Mouse (Mus musculus): ENCODE measurements around the gene Mthfsd. TPM values are rescaled to one million over a fixed set of nuclear protein-coding genes. Genes with fewer than 3 reads are reported as not detected.

The Mthfsd gene
- polyA plus RNA-seq, 1 experiment from 2014 or later, result 13.7 TPM

GRCm38 (mm10) chr8:121092141-121092540, 16.1 kb downstream of the Mthfsd start:
- no peak for TF ChIP-seq EP300 (IDR thresholded peaks at IDR 0.05; ENCODE audit: low read depth)
- TF ChIP-seq CTCF (IDR thresholded peaks at IDR 0.05; ENCODE audit: low read depth), result no peak
- Histone ChIP-seq H3K4me1 (ENCODE audit: insufficient read depth) (no peaks in the 10 kb centered on the region), H3K27ac (ENCODE audit: low read depth) (no peak overlapping the region), H3K9ac (replicated peaks) (no peak overlapping the region), H3K27me3 (ENCODE audit: insufficient read depth, low read length) (peaks cover 67% of the 10 kb centered on the region), H3K4me3 (ENCODE audit: low read depth, low read length) (no peak overlapping the region), H3K4me2 (ENCODE audit: low read depth, low read length) (no peak overlapping the region), H3K36me3 (replicated peaks; ENCODE audit: insufficient read depth, low read length) (no peaks in the 10 kb centered on the region), H3K9me3 (ENCODE audit: low read length) (no peaks in the 10 kb centered on the region)
- WGBS (ENCODE audit: insufficient replicate concordance), result 26% methylated on average over 6 of the region's 6 CpGs
- DNase-seq, result no peak
- ATAC-seq, result peak; percentile 21; the same call in 1 of the 2 replicates

- no peak for DNase-seq
- Histone ChIP-seq H3K27ac (ENCODE audit: low read depth) (no peak overlapping the region), H3K4me1 (ENCODE audit: insufficient read depth) (no peaks in the 10 kb centered on the region), H3K36me3 (replicated peaks; ENCODE audit: insufficient read depth, low read length) (no peaks in the 10 kb centered on the region), H3K27me3 (ENCODE audit: insufficient read depth, low read length) (peaks cover 81% of the 10 kb centered on the region), H3K9me3 (ENCODE audit: low read length) (no peaks in the 10 kb centered on the region), H3K9ac (replicated peaks) (no peak overlapping the region), H3K4me2 (ENCODE audit: low read depth, low read length) (no peak overlapping the region), H3K4me3 (ENCODE audit: low read depth, low read length) (no peak overlapping the region)
- WGBS (ENCODE audit: insufficient replicate concordance), result 7% methylated on average over 1 of the region's 1 CpGs
- ATAC-seq, result no peak
- TF ChIP-seq EP300 (IDR thresholded peaks at IDR 0.05; ENCODE audit: low read depth), result no peak
- peak; percentile 26; the same call in 1 of the 2 replicates for TF ChIP-seq CTCF (IDR thresholded peaks at IDR 0.05; ENCODE audit: low read depth)
Measured at GRCm38 (mm10) chr8:121090716-121091115, 17.5 kb downstream of the Mthfsd start.

GRCm38 (mm10) chr8:121089631-121090380, 18.4 kb downstream of the Mthfsd start:
- WGBS (ENCODE audit: insufficient replicate concordance), result 10% methylated on average over 32 of the region's 32 CpGs
- Histone ChIP-seq H3K27ac (ENCODE audit: low read depth) (peak overlapping the region; percentile 11; the same call in 1 of the 2 replicates), H3K4me2 (ENCODE audit: low read depth, low read length) (peak overlapping the region; percentile 16; the same call in 1 of the 2 replicates), H3K4me3 (ENCODE audit: low read depth, low read length) (no peak overlapping the region), H3K9me3 (ENCODE audit: low read length) (no peaks in the 10 kb centered on the region), H3K4me1 (ENCODE audit: insufficient read depth) (no peaks in the 10 kb centered on the region), H3K9ac (replicated peaks) (no peak overlapping the region), H3K27me3 (ENCODE audit: insufficient read depth, low read length) (peaks cover 91% of the 10 kb centered on the region), H3K36me3 (replicated peaks; ENCODE audit: insufficient read depth, low read length) (no peaks in the 10 kb centered on the region)
- DNase-seq (no peak), ATAC-seq (peak; percentile 17; the same call in 1 of the 2 replicates)
- TF ChIP-seq CTCF (IDR thresholded peaks at IDR 0.05; ENCODE audit: low read depth), result no peak
- TF ChIP-seq EP300 (IDR thresholded peaks at IDR 0.05; ENCODE audit: low read depth), result no peak

GRCm38 (mm10) chr8:121088871-121089630, 19.1 kb downstream of the Mthfsd start:
- Histone ChIP-seq H3K9ac (replicated peaks) (no peak overlapping the region), H3K4me2 (ENCODE audit: low read depth, low read length) (peak overlapping the region; percentile 16), H3K4me3 (ENCODE audit: low read depth, low read length) (no peak overlapping the region), H3K4me1 (ENCODE audit: insufficient read depth) (no peaks in the 10 kb centered on the region), H3K9me3 (ENCODE audit: low read length) (no peaks in the 10 kb centered on the region), H3K27ac (ENCODE audit: low read depth) (peak overlapping the region; percentile 11; the same call in 1 of the 2 replicates), H3K27me3 (ENCODE audit: insufficient read depth, low read length) (peaks cover 93% of the 10 kb centered on the region), H3K36me3 (replicated peaks; ENCODE audit: insufficient read depth, low read length) (no peaks in the 10 kb centered on the region)
- 9% methylated on average over 40 of the region's 40 CpGs for WGBS (ENCODE audit: insufficient replicate concordance)
- no peak for DNase-seq
- TF ChIP-seq EP300 (IDR thresholded peaks at IDR 0.05; ENCODE audit: low read depth) (no peak), CTCF (IDR thresholded peaks at IDR 0.05; ENCODE audit: low read depth) (no peak)
- ATAC-seq, result no peak

- H3K27me3 ChIP-seq (ENCODE audit: insufficient read depth, low read length), result peaks cover 95% of the 10 kb centered on the region
- no peaks in the 10 kb centered on the region for H3K9me3 ChIP-seq (ENCODE audit: low read length)
- no peak overlapping the region for H3K4me3 ChIP-seq (ENCODE audit: low read depth, low read length)
- H3K9ac ChIP-seq (replicated peaks), result no peak overlapping the region
- H3K36me3 ChIP-seq (replicated peaks; ENCODE audit: insufficient read depth, low read length), result no peaks in the 10 kb centered on the region
- 20% methylated on average over 8 of the region's 8 CpGs for WGBS (ENCODE audit: insufficient replicate concordance)
- no peak overlapping the region for H3K27ac ChIP-seq (ENCODE audit: low read depth)
- ATAC-seq (no peak), DNase-seq (no peak)
- TF ChIP-seq CTCF (IDR thresholded peaks at IDR 0.05; ENCODE audit: low read depth) (no peak), EP300 (IDR thresholded peaks at IDR 0.05; ENCODE audit: low read depth) (no peak)
- H3K4me2 ChIP-seq (ENCODE audit: low read depth, low read length), result peak overlapping the region; percentile 16; the same call in 1 of the 2 replicates
- H3K4me1 ChIP-seq (ENCODE audit: insufficient read depth), result no peaks in the 10 kb centered on the region
Measured at GRCm38 (mm10) chr8:121088281-121088680, 19.9 kb downstream of the Mthfsd start.

Data from liver, postnatal 0 days (tissue).